Mouse (Mus musculus) cerebellum, adult (tissue): ENCODE measurements at regions not wholly inside any gene's neighbourhood (a gene's known extent, or its start where the extent isn't known, plus 50 kb on each side); places are given as distances from the start of the nearest gene placed in this dataset.

Experiments
- ATAC-seq: cut with Nextera tagmentation; 2 replicates; pipeline ENCODE4 v1.9.2; 2017; ENCODE audit warnings: mild to moderate bottlenecking, moderate library complexity, mixed read lengths; ENCODE audit not compliant: insufficient number of reproducible peaks, low FRiP score, low TSS enrichment

- 0 out of 2 replicates have a peak, but pooled peaks have one; percentile 26 for ATAC-seq
Measured at GRCm38 (mm10) chr1:60823006-60823665, 63.7 kb upstream of the Ctla4 start.

- ATAC-seq = no peak
Measured at GRCm38 (mm10) chr1:60824218-60825125, 62.3 kb upstream of the Ctla4 start.

- no peak for ATAC-seq
Measured at GRCm38 (mm10) chr1:60825256-60826186, 61.3 kb upstream of the Ctla4 start.

GRCm38 (mm10) chr1:60826981-60827380 lies 59.8 kb upstream of the Ctla4 start:
- ATAC-seq = no peak

- no peak for ATAC-seq
Measured at GRCm38 (mm10) chr1:60828152-60828551, 58.6 kb upstream of the Ctla4 start.

- ATAC-seq = no peak
Measured at GRCm38 (mm10) chr1:60829849-60830248, 57.0 kb upstream of the Ctla4 start.

- ATAC-seq = no peak
Measured at GRCm38 (mm10) chr1:60833668-60834067, 53.1 kb upstream of the Ctla4 start.
